Mouse (Mus musculus): Measurements from ENCODE around the gene Prl3d3. TPM values are rescaled to one million over a fixed set of nuclear protein-coding genes. Genes with fewer than 3 reads are reported as not detected.
"Not testable (repeated sequence)": the region's sequence is repeated elsewhere in the genome, so short reads cannot be mapped to it uniquely, and the experiment has no call there.

Gene Prl3d3
- polyA plus RNA-seq (2012) = not detected in 2 replicates

GRCm38 (mm10) chr13:27156490-27156889 lies at the start of gene Prl3d3:
Gene Prl3d3 (plus strand): TSS chr13:27156790.
- not testable (repeated sequence) for TF ChIP-seq GATA1 (IDR thresholded peaks at IDR 0.05; ENCODE audit: low read length)

DNA sequence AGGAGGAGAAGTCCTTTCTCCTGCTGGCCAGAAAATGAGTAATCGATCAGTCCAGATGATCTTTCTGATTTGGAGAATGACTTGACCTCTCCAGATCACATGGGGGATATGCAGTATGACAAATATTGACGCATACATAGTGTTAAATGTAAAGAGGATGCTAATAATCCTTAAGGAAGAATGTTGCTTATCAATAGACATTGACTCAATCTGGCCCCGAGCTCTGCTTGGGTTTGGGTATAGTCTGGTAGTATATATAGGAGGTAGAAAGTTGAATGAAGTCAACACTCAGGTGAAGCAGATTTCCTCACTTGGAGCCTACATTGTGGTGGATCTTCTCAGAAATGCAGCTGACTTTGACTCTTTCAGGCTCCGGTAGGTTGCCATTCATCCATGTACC lies 35.2 kb upstream of the Prl3d3 start, which contains the start of gene Prl3d2:
TSS of gene Prl3d2 (plus strand) at position 301 of the 400 bp plus-strand sequence.
- not testable (repeated sequence) for TF ChIP-seq GATA1 (IDR thresholded peaks at IDR 0.05; ENCODE audit: low read length)

DNA sequence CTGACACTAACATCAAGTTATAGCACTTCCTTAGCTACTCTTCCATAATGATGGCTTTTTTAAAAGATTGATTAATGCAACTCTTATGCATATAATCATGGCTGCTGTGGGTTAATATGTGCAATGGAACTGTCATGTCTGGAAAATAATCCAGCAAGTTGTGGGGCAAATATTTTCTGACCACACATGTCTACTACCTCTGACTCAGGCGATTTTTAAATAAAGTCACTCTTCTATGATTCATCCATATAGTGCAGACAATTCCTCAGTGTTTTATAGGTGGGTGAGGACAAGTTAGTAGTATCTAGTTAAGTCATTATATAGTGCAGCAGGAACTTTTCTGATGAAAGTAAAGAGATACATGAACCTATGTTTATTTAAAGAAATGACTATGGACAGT lies 8.3 kb upstream of the Prl3d3 start:
- TF ChIP-seq GATA1 (IDR thresholded peaks at IDR 0.05; ENCODE audit: low read length) = no peak

DNA sequence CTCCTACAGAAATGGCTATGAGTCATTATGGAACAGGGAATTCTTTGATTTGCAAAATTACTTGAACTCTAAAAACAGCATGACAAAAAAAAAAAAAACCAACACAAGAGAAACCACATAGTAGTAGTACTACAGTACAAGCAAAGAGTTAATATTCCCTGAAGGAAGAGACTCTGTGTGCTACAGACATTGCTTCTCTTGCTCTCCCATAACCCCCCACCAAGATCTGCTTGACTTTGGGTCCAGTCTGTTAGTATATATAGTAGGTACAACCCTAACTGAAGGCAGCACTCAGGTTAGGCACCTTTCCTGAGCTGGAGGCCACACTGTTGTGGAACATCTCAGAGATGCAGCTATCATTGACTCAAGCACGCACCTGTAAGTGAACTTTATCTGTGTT lies 39.8 kb downstream of the Prl3d3 start, which contains the start of gene Prl3c1:
TSS of gene Prl3c1 (plus strand) at position 301 of the 400 bp plus-strand sequence.
- TF ChIP-seq GATA1 (IDR thresholded peaks at IDR 0.05; ENCODE audit: low read length) = no peak

Other genes with a start within 250 kb of the Prl3d3 start
- gene Prl, start 99.2 kb upstream of the Prl3d3 start, polyA plus RNA-seq (2012) = not detected in 2 replicates
- gene Prl3d1, start 62.6 kb upstream of the Prl3d3 start, polyA plus RNA-seq (2012) = not detected in 2 replicates
- not detected in 2 replicates for gene Prl3d2, start 35.1 kb upstream of the Prl3d3 start, polyA plus RNA-seq (2012)
- gene Prl3c1, start 39.9 kb downstream of the Prl3d3 start, polyA plus RNA-seq (2012) = not detected in 2 replicates
- gene Prl3b1, start 85.1 kb downstream of the Prl3d3 start, polyA plus RNA-seq (2012) = not detected in 2 replicates
- not detected in 2 replicates for gene Prl3a1, start 102.6 kb downstream of the Prl3d3 start, polyA plus RNA-seq (2012)
- gene Prl6a1, start 155.8 kb downstream of the Prl3d3 start, polyA plus RNA-seq (2012) = not detected in 2 replicates
- not detected in 2 replicates for gene Prl8a2, start 188.9 kb downstream of the Prl3d3 start, polyA plus RNA-seq (2012)
- not detected in 2 replicates for gene Prl2b1, start 234.1 kb downstream of the Prl3d3 start, polyA plus RNA-seq (2012)